Mouse (Mus musculus): ENCODE measurements at regions not wholly inside any gene's neighbourhood (a gene's known extent, or its start where the extent isn't known, plus 50 kb on each side); places are given as distances from the start of the nearest gene placed in this dataset.

DNA sequence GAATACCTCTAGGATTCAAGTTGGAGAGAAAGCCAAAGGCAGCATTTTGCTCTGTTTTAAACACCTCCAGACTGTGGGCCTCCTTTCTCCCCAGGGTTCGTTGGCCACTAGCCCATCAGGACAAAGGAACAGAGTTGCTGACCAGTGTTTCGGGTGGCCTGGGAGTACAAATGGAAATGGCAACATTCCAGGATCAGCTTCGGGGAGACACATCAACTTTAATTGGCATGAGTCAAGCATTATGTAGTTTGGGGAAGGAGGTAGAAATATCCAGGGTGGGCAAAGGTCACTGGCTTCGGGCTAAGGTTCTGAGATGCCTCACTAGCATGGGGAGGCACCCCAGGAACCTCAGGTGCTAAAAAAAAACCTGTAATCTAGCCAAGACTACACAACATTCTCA, 194.3 kb upstream of the Zpld1 start:
- peaks cover 3% of the 10 kb centered on the region; the same call in 1 of the 2 replicates for H3K4me1 ChIP-seq
- no peaks in the 10 kb centered on the region for H3K36me3 ChIP-seq
- H3K27me3 ChIP-seq (ENCODE audit: insufficient read depth, poor library complexity, severe bottlenecking): no peaks in the 10 kb centered on the region
- H3K4me3 ChIP-seq: no peak overlapping the region
- no peak overlapping the region for H3K27ac ChIP-seq
- no peak for DNase-seq (ENCODE audit: low spot score)
- 80% methylated on average over 4 of the region's 4 CpGs for WGBS
- H3K9me3 ChIP-seq: no peaks in the 10 kb centered on the region

- Histone ChIP-seq H3K36me3 (no peaks in the 10 kb centered on the region), H3K27ac (no peak overlapping the region), H3K4me1 (no peaks in the 10 kb centered on the region), H3K9me3 (no peaks in the 10 kb centered on the region), H3K4me3 (no peak overlapping the region), H3K27me3 (ENCODE audit: insufficient read depth, poor library complexity, severe bottlenecking) (no peaks in the 10 kb centered on the region)
- 63% methylated on average over 2 of the region's 2 CpGs for WGBS
- DNase-seq (ENCODE audit: low spot score): no peak
These were observed 186.6 kb upstream of the Zpld1 start for GRCm38 (mm10) chr16:55484391-55484790.

DNA sequence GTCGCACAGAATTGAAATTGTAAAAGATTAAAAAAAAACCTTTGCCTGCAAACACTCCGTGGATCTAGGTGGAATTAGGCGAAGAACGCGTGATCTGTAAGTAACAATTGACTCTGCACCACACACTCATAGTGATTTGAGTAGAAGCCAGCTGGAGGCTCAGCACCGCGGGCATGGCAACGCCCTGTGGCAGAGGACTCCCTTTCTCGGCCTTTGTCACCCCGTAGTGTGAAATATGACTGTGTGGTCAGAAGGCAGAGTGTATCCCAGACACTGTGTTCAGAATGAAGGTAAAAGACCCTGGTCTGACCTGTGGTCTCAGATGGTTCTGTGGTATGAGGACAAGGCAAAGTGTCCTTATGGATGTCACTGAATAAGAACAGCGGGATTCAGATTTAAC, 183.0 kb upstream of the Zpld1 start:
- Histone ChIP-seq H3K27ac (no peak overlapping the region), H3K27me3 (ENCODE audit: insufficient read depth, poor library complexity, severe bottlenecking) (no peaks in the 10 kb centered on the region), H3K4me3 (no peak overlapping the region), H3K9me3 (no peaks in the 10 kb centered on the region), H3K4me1 (no peaks in the 10 kb centered on the region), H3K36me3 (no peaks in the 10 kb centered on the region)
- WGBS: 91% methylated on average over 11 of the region's 11 CpGs
- DNase-seq (ENCODE audit: low spot score): no peak

DNA sequence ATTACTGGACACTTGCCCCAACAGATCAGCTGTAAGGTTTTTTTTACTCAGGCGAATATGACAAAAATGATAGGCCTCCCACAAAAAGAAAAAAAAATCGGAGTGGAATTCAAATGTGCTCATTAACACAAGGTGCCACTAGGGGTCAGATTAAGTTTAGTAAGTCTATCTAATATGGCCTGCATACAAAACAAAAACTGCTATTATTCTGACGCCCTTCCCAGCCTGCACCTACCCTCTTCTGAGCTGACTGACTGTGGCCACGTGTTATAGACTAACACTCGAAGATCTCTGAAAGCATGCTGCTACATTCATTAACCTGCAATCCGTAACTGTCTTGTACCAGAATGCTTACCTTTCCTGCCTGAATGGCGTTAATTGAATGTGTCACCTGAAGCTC, 182.5 kb upstream of the Zpld1 start:
- WGBS: 60% methylated on average over 7 of the region's 7 CpGs
- H3K36me3 ChIP-seq: no peaks in the 10 kb centered on the region
- H3K4me3 ChIP-seq: no peak overlapping the region
- no peaks in the 10 kb centered on the region for H3K9me3 ChIP-seq
- no peak for DNase-seq (ENCODE audit: low spot score)
- H3K27ac ChIP-seq: no peak overlapping the region
- no peaks in the 10 kb centered on the region for H3K4me1 ChIP-seq
- no peaks in the 10 kb centered on the region for H3K27me3 ChIP-seq (ENCODE audit: insufficient read depth, poor library complexity, severe bottlenecking)

- H3K27ac ChIP-seq: no peak overlapping the region
- no peak for DNase-seq (ENCODE audit: low spot score)
- no peaks in the 10 kb centered on the region for H3K4me1 ChIP-seq
- no peaks in the 10 kb centered on the region for H3K9me3 ChIP-seq
- 29% methylated on average over 17 of the region's 17 CpGs for WGBS
- no peaks in the 10 kb centered on the region for H3K27me3 ChIP-seq (ENCODE audit: insufficient read depth, poor library complexity, severe bottlenecking)
- no peaks in the 10 kb centered on the region for H3K36me3 ChIP-seq
- no peak overlapping the region for H3K4me3 ChIP-seq
These were observed 178.9 kb upstream of the Zpld1 start for GRCm38 (mm10) chr16:55476544-55477208.

GRCm38 (mm10) chr16:55474950-55475525, 177.3 kb upstream of the Zpld1 start:
- no peak for DNase-seq (ENCODE audit: low spot score)
- no peaks in the 10 kb centered on the region for H3K27me3 ChIP-seq (ENCODE audit: insufficient read depth, poor library complexity, severe bottlenecking)
- 78% methylated on average over 7 of the region's 7 CpGs for WGBS
- H3K4me1 ChIP-seq: no peaks in the 10 kb centered on the region
- no peak overlapping the region for H3K4me3 ChIP-seq
- H3K27ac ChIP-seq: no peak overlapping the region
- H3K9me3 ChIP-seq: no peaks in the 10 kb centered on the region
- H3K36me3 ChIP-seq: no peaks in the 10 kb centered on the region

GRCm38 (mm10) chr16:55471396-55471795, 173.6 kb upstream of the Zpld1 start:
- no peaks in the 10 kb centered on the region for H3K9me3 ChIP-seq
- no peaks in the 10 kb centered on the region for H3K4me1 ChIP-seq
- H3K4me3 ChIP-seq: no peak overlapping the region
- no peak for DNase-seq (ENCODE audit: low spot score)
- H3K36me3 ChIP-seq: no peaks in the 10 kb centered on the region
- H3K27ac ChIP-seq: no peak overlapping the region
- 71% methylated on average over 4 of the region's 4 CpGs for WGBS
- no peaks in the 10 kb centered on the region for H3K27me3 ChIP-seq (ENCODE audit: insufficient read depth, poor library complexity, severe bottlenecking)

- WGBS: 80% methylated on average over 13 of the region's 13 CpGs
- DNase-seq (ENCODE audit: low spot score): no peak
- Histone ChIP-seq H3K4me1 (no peaks in the 10 kb centered on the region), H3K27me3 (ENCODE audit: insufficient read depth, poor library complexity, severe bottlenecking) (no peaks in the 10 kb centered on the region), H3K9me3 (no peaks in the 10 kb centered on the region), H3K36me3 (no peaks in the 10 kb centered on the region), H3K27ac (no peak overlapping the region), H3K4me3 (no peak overlapping the region)
These were observed 172.9 kb upstream of the Zpld1 start for GRCm38 (mm10) chr16:55470721-55471120.

DNA sequence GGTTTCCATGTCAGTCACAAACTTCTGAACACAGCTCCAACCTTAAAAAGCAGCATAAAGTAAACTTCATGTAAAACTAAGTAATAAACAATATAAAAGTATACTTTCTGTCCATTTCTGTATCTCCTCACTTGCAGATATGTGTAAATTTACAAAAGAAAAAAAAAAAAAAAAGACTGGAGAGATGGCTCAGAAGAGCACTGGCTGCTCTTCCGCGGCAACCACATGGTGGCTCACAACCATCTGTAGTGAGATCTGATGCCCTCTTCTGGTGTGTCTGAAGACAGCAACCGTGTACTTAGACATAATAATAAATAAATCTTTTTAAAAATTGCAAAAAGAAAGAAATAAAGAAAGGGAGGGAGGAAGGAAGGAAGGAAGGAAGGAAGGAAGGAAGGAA, 171.9 kb upstream of the Zpld1 start:
- Histone ChIP-seq H3K27ac (no peak overlapping the region), H3K4me1 (no peaks in the 10 kb centered on the region), H3K27me3 (ENCODE audit: insufficient read depth, poor library complexity, severe bottlenecking) (no peaks in the 10 kb centered on the region), H3K4me3 (no peak overlapping the region), H3K9me3 (no peaks in the 10 kb centered on the region), H3K36me3 (no peaks in the 10 kb centered on the region)
- 62% methylated on average over 3 of the region's 3 CpGs for WGBS
- no peak for DNase-seq (ENCODE audit: low spot score)

DNA sequence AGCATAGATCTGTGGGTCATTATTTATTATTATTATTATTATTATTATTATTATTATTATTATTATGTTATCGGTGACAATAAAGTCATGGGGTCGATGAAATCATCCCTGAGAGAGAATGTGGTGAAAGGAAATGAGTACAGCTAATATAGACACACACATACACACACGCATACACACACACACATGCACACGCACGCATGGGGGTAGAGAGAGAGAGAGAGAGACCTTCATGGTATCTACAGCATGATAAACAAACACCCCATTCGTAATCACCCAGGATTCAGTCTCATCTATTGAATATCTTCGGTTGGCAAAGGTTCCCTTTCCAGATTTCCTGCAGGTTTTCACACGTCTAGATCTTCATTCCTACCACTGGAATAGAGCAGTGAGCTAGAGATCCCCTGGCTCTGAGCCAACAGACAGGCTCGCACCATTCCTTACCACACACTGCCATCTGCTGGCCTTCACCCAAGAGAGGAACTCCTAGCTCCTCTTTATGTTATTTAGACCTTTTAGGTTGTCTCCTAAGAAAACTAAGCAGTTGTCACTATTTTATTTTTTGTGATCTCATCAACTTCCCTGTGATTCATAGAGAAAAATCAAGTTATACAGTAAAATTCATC, 171.2 kb upstream of the Zpld1 start:
- WGBS: 51% methylated on average over 9 of the region's 9 CpGs
- Histone ChIP-seq H3K9me3 (no peaks in the 10 kb centered on the region), H3K36me3 (no peaks in the 10 kb centered on the region), H3K27ac (no peak overlapping the region), H3K4me1 (no peaks in the 10 kb centered on the region), H3K4me3 (no peak overlapping the region), H3K27me3 (ENCODE audit: insufficient read depth, poor library complexity, severe bottlenecking) (no peaks in the 10 kb centered on the region)
- peak; percentile 85 for DNase-seq (ENCODE audit: low spot score)

GRCm38 (mm10) chr16:55460519-55460918, 162.7 kb upstream of the Zpld1 start:
- Histone ChIP-seq H3K4me1 (no peaks in the 10 kb centered on the region), H3K27me3 (ENCODE audit: insufficient read depth, poor library complexity, severe bottlenecking) (no peaks in the 10 kb centered on the region), H3K9me3 (no peaks in the 10 kb centered on the region), H3K36me3 (no peaks in the 10 kb centered on the region), H3K4me3 (no peak overlapping the region), H3K27ac (no peak overlapping the region)
- no peak for DNase-seq (ENCODE audit: low spot score)

GRCm38 (mm10) chr16:55447581-55447980, 149.8 kb upstream of the Zpld1 start:
- no peak for DNase-seq (ENCODE audit: low spot score)
- no peaks in the 10 kb centered on the region for H3K36me3 ChIP-seq
- H3K4me1 ChIP-seq: no peaks in the 10 kb centered on the region
- no peak overlapping the region for H3K4me3 ChIP-seq
- H3K27me3 ChIP-seq (ENCODE audit: insufficient read depth, poor library complexity, severe bottlenecking): no peaks in the 10 kb centered on the region
- no peak overlapping the region for H3K27ac ChIP-seq
- 84% methylated on average over 3 of the region's 3 CpGs for WGBS
- no peaks in the 10 kb centered on the region for H3K9me3 ChIP-seq

DNA sequence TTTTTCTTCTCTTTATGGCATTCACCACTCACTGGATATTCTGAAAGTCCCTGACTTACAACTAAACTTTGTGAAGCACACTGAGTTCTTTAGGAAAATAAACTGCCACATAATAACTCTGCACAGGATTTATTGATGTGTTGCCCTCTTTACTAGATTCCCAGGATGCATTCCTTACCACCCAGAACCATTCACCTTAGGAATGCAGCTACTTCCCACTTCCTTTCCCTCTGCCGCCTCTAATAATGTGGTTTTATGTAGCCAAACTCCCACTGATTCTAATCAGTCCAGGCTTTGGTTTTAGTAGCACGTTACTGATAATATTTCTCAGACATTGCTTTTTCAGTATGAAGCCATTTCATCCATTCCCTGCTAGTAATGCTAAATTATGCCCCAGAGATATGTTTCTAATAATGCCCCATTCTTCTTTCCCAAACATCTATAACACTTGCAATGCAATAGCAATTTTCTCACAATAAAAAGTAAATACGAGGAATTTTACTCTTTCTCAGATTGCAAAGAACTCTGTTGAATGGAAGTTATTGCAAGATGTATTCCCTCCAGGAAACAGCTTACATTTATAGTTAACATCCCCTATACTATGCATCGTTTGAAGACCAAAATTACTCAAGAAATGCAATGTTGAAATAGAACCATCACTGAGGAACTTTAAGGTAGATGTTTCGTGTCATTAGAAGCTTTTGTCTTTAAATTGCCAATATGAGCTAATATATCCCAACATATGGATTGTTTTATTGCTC, 145.2 kb upstream of the Zpld1 start:
- Histone ChIP-seq H3K9me3 (no peaks in the 10 kb centered on the region), H3K4me3 (no peak overlapping the region), H3K27ac (no peak overlapping the region), H3K27me3 (ENCODE audit: insufficient read depth, poor library complexity, severe bottlenecking) (no peaks in the 10 kb centered on the region), H3K36me3 (no peaks in the 10 kb centered on the region), H3K4me1 (no peaks in the 10 kb centered on the region)
- 67% methylated on average over 5 of the region's 5 CpGs for WGBS
- DNase-seq (ENCODE audit: low spot score): no peak

Measured in heart, embryonic 10.5 days (tissue).